Mouse (Mus musculus) midbrain, postnatal 0 days (tissue): Measurements from ENCODE around the gene Cldn22. TPM values are rescaled to one million over a fixed set of nuclear protein-coding genes. Genes with fewer than 3 reads are reported as not detected.

Experiments used
- ATAC-seq: fragments of 200-750 bp; cut with Nextera tagmentation; 2 replicates; pipeline ENCODE4 v1.8.0; 2017; ENCODE audit warnings: moderate number of reproducible peaks, mild to moderate bottlenecking, moderate TSS enrichment, moderate library complexity; ENCODE audit not compliant: low FRiP score
- DNase-seq: peaks from one replicate; pipeline ENCODE4 v3.0.0-alpha.2; 2015; ENCODE audit warnings: low spot score
- H3K27ac ChIP-seq: fragments of 300-500 bp; sonication (generic); 2 replicates; pipeline ENCODE4 v1.5.1; 2014; ENCODE audit warnings: low read depth, mild to moderate bottlenecking, low read length, mixed read lengths
- H3K27me3 ChIP-seq: fragments of 300-500 bp; sonication (generic); 2 replicates; pipeline ENCODE4 v1.6.1; 2014; ENCODE audit warnings: low read length, control low read depth, mixed read lengths; ENCODE audit not compliant: insufficient read depth
- H3K36me3 ChIP-seq: fragments of 300-500 bp; sonication (generic); 2 replicates; pipeline ENCODE4 v1.6.1; 2014; ENCODE audit warnings: low read length, control low read depth, mixed read lengths; ENCODE audit not compliant: insufficient read depth
- H3K4me1 ChIP-seq: fragments of 300-500 bp; sonication (generic); 2 replicates; pipeline ENCODE4 v1.6.1; 2014; ENCODE audit warnings: mild to moderate bottlenecking, control low read depth, antibody characterized with exemption, low read length, mixed read lengths; ENCODE audit not compliant: insufficient read depth
- H3K4me2 ChIP-seq: fragments of 300-500 bp; sonication (generic); 2 replicates; pipeline ENCODE4 v1.6.1; 2014; ENCODE audit warnings: low read depth, mild to moderate bottlenecking, low read length, mixed read lengths; ENCODE audit not compliant: poor library complexity, severe bottlenecking
- H3K4me3 ChIP-seq: fragments of 300-500 bp; sonication (generic); 2 replicates; pipeline ENCODE4 v1.5.1; 2014; ENCODE audit warnings: low read depth, mild to moderate bottlenecking, low read length, moderate library complexity
- H3K9ac ChIP-seq: fragments of 300-500 bp; sonication (generic); replicated peaks from 2 replicates; pipeline ENCODE4 v1.6.1; 2014; ENCODE audit warnings: mild to moderate bottlenecking, low read length, moderate library complexity, mixed read lengths; ENCODE audit not compliant: poor library complexity, severe bottlenecking
- H3K9me3 ChIP-seq: fragments of 300-500 bp; sonication (generic); 2 replicates; pipeline ENCODE4 v1.6.1; 2016; ENCODE audit warnings: low read length, control low read depth
- CTCF ChIP-seq: IDR thresholded peaks from 2 replicates; pipeline ENCODE4 v1.5.1; 2016; ENCODE audit warnings: antibody characterized with exemption, mild to moderate bottlenecking
- WGBS: fragments of 180-500 bp; shearing (Covaris S2); extraction: QIAGEN DNeasy Blood & Tissue Kit; methylation state at CpG from one replicate; pipeline ENCODE4 v1.1.7; 2014; 5-methylcytosine and 5-hydroxymethylcytosine counted together
- polyA plus RNA-seq: library from polyadenylated mRNA; unstranded; fragments of >200 nt; fragmentation: Nextera tagmentation; extraction: Ambion mirVana; gene quantifications from 2 replicates; pipeline ENCODE4 v1.2.1, GENCODE M21; 2015
- total RNA-seq: library from RNA; depleted of rRNA; stranded (reverse); fragments of >200 nt; gene quantifications from 2 replicates; pipeline ENCODE4 v1.2.3, GENCODE M21; 2014

Cldn22 gene
- total and polyA plus RNA-seq, 2 experiments from 2014 or later = not detected

GRCm38 (mm10) chr8:47849842-47850241 lies 25.6 kb downstream of the Cldn22 start:
- peak; percentile 46 for TF ChIP-seq CTCF
- H3K9ac ChIP-seq = no peak overlapping the region
- ATAC-seq (no peak), DNase-seq (no peak)
- no peak overlapping the region for H3K27ac ChIP-seq
- no peaks in the 10 kb centered on the region for H3K4me1 ChIP-seq
- no peaks in the 10 kb centered on the region for H3K9me3 ChIP-seq
- no peak overlapping the region for H3K4me2 ChIP-seq
- H3K4me3 ChIP-seq = no peak overlapping the region
- H3K27me3 ChIP-seq = no peaks in the 10 kb centered on the region
- peaks cover 13% of the 10 kb centered on the region for H3K36me3 ChIP-seq
- WGBS = 86% methylated on average over 8 of the region's 8 CpGs

DNA sequence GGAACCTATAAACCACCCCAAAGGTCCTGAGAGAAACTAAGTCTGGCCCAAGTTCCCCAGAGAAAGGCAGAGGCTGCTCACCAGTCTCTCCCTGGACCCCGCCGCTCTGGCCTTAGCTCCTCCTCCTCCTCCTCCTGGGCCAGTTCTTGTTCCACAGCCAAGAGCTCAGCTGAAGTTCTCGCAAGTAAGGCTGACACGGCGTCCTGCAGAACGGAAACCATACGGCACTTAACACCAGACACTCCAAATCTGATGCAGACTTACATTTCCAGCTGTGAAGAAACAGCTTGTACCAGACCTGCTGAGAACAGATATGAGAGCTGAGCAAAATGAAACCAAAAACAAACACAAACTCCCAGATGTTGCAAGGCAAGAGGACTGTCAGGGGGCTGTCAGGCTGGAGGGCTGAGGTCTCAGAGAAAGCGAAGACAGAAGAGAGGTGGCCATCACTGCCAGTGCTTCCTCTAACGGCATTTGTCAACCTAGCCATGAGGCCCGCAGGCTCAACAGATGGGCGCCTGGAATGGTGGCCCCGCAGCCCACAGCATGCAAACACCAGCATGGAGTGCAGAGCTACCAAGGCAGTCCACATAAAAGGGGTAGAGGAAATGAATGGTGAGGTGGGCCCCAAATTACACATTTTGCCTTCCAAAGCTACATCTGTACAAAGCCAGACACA lies 27.7 kb downstream of the Cldn22 start:
- DNase-seq (peak; percentile 33), ATAC-seq (no peak)
- H3K27me3 ChIP-seq = no peaks in the 10 kb centered on the region
- H3K36me3 ChIP-seq = peaks cover 17% of the 10 kb centered on the region
- no peaks in the 10 kb centered on the region for H3K9me3 ChIP-seq
- TF ChIP-seq CTCF = no peak
- WGBS = 77% methylated on average over 12 of the region's 12 CpGs
- H3K9ac ChIP-seq = no peak overlapping the region
- H3K4me1 ChIP-seq = no peaks in the 10 kb centered on the region
- no peak overlapping the region for H3K4me2 ChIP-seq
- H3K27ac ChIP-seq = no peak overlapping the region
- H3K4me3 ChIP-seq = no peak overlapping the region

GRCm38 (mm10) chr8:47852737-47853136 lies 28.5 kb downstream of the Cldn22 start:
- 93% methylated on average over 5 of the region's 5 CpGs for WGBS
- no peaks in the 10 kb centered on the region for H3K27me3 ChIP-seq

DNA sequence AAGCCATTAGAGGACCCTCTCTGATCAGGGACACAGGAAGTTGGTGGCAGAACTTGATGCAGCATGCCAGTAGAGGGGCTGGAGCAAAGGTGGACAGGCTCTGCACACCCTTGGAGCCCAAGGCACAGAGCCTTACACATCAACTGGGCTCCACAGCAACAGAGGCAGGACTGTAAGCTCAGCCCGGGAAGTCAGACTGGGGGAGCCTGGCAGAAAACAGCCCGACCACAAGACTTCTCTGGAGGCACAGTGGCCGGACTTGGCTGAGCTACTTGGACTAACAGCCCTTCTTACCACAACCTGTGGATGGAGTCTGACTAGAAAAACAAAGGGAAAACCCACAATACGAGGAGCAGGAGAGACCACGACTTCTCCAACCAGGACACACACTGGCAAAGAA lies 29.1 kb downstream of the Cldn22 start:
- no peaks in the 10 kb centered on the region for H3K27me3 ChIP-seq
- no peak for ATAC-seq
- WGBS = 79% methylated on average over 5 of the region's 5 CpGs
- H3K36me3 ChIP-seq = peaks cover 7% of the 10 kb centered on the region
- no peak overlapping the region for H3K4me3 ChIP-seq
- H3K4me2 ChIP-seq = no peak overlapping the region
- H3K9me3 ChIP-seq = no peaks in the 10 kb centered on the region
- no peaks in the 10 kb centered on the region for H3K4me1 ChIP-seq
- no peak overlapping the region for H3K9ac ChIP-seq
- DNase-seq = no peak
- H3K27ac ChIP-seq = no peak overlapping the region
- TF ChIP-seq CTCF = no peak

More at GRCm38 (mm10) chr8:47852737-47853136, 28.5 kb downstream of the Cldn22 start:
- DNase-seq (no peak), ATAC-seq (no peak)
- no peaks in the 10 kb centered on the region for H3K9me3 ChIP-seq
- TF ChIP-seq CTCF = no peak
- H3K4me1 ChIP-seq = no peaks in the 10 kb centered on the region
- no peak overlapping the region for H3K27ac ChIP-seq
- peaks cover 12% of the 10 kb centered on the region for H3K36me3 ChIP-seq
- H3K4me3 ChIP-seq = no peak overlapping the region
- H3K4me2 ChIP-seq = no peak overlapping the region
- H3K9ac ChIP-seq = no peak overlapping the region

- ATAC-seq = no peak
- H3K9me3 ChIP-seq = no peaks in the 10 kb centered on the region
- no peak for TF ChIP-seq CTCF
- H3K9ac ChIP-seq = no peak overlapping the region
- no peaks in the 10 kb centered on the region for H3K4me1 ChIP-seq
- whole genome bisulfite sequencing = 75% methylated on average over 12 of the region's 12 CpGs
- H3K27me3 ChIP-seq = no peaks in the 10 kb centered on the region
- H3K27ac ChIP-seq = no peak overlapping the region
- peaks cover 10% of the 10 kb centered on the region for H3K36me3 ChIP-seq
- no peak for DNase-seq
- H3K4me3 ChIP-seq = no peak overlapping the region
- no peak overlapping the region for H3K4me2 ChIP-seq
Measured at GRCm38 (mm10) chr8:47859259-47859658, 35.0 kb downstream of the Cldn22 start.

- ATAC-seq = no peak
- 82% methylated on average over 8 of the region's 8 CpGs for WGBS
- H3K9me3 ChIP-seq = no peaks in the 10 kb centered on the region
- H3K36me3 ChIP-seq = peaks cover 16% of the 10 kb centered on the region; the same call in 1 of the 2 replicates
- TF ChIP-seq CTCF = no peak
- H3K27ac ChIP-seq = no peak overlapping the region
- H3K27me3 ChIP-seq = no peaks in the 10 kb centered on the region
- no peak for DNase-seq
- H3K4me3 ChIP-seq = no peak overlapping the region
- no peak overlapping the region for H3K9ac ChIP-seq
- no peak overlapping the region for H3K4me2 ChIP-seq
- H3K4me1 ChIP-seq = no peaks in the 10 kb centered on the region
Measured at GRCm38 (mm10) chr8:47866568-47866967, 42.3 kb downstream of the Cldn22 start.
